Mouse (Mus musculus) CD4-positive, CD25-positive, alpha-beta regulatory T cell, adult 2 months (primary cell): ENCODE results near the gene Clec3a.

Source experiments
- DNase-seq: peaks from one replicate; pipeline ENCODE4 v3.0.0-alpha.2; 2012; ENCODE audit warnings: low read depth, low spot score

The Clec3a gene

GRCm38 (mm10) chr8:114458113-114458784 lies 40.4 kb downstream of the Clec3a start:
- DNase-seq: no peak

- DNase-seq: peak; percentile 62
Observed at GRCm38 (mm10) chr8:114460600-114460999, 42.7 kb downstream of the Clec3a start.

DNA sequence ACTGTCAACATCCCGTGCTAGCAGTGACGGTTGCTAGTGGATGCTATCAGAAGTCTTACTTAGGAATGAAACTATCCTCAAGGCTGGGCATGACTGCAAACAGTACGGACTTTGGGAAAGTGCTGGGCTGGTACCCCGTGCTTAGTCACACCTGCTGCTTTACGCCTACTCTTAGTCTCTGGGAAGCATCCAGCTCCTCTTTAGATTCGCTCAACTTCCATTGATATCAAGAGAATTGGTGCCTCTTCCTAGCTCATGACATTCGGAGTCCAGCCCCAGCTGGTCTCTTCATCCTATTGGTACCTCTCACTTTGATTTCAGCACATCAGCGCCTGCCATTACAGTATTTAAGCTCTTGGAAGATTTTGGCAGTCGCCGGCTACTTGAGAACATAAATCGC lies 44.7 kb downstream of the Clec3a start:
- no peak for DNase-seq

DNA sequence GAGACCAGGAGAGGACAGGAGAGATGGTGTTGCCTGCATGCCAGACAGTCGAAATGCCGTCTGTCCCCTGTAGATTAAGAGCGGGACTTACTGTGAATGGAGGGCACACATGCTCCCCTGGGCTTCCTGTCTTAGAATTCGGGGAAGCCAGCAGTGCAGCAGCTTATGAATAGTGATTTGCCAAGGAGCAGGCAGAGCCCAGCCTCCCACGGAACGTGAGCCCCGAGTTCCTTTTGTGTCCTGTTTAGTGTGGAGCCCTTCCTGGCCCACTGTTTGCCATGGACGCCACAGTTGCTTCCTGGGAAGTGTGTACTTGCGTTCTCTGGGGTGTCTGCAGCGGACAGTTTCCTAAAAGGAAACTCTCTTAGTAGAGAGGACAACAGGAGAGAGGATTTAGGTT lies 45.4 kb downstream of the Clec3a start:
- no peak for DNase-seq

GRCm38 (mm10) chr8:114468526-114469207 lies 50.8 kb downstream of the Clec3a start:
- no peak for DNase-seq

DNA sequence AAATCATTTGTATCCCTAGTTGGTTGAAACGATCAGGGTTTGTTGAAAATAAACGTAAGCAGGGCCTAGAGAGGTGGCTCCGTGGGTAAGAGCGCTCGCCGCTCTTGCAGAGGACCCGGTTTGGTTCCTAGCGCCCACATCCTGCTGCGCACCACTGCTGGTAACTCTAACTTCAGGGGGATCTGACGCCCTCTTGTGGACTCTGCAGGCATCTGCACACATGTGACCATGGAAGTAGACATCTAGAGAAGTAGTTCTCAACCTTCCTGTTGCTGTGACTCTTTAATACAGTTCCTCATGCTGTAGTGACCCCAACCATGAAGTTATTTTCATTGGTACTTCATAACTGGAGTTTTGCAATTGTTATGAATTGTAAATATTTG lies 51.3 kb downstream of the Clec3a start:
- DNase-seq: no peak

DNA sequence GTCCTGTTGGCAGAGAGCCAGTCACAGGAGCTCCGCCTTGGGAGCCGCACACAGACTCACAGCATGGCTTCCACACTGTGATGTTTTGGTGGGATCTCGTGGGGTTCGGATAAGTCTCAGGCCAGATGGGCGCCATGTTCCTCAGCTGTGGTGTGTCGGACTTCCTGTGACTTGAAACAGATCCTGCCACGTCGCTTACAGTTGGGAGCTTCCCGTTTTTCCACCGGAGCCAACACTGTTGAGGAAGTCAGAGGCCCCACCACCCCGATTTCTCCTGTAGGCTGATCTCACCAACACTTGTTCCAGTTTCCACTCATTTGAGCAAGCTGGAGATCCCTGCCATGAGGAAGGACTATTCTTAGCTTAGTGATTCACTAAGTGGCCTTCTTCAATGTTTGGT lies 55.7 kb downstream of the Clec3a start:
- DNase-seq: no peak
